Mouse (Mus musculus): ENCODE data around the gene Ifna6. TPM values are rescaled to one million over a fixed set of nuclear protein-coding genes. Genes with fewer than 3 reads are reported as not detected.

Ifna6 gene
- total RNA-seq, 2 experiments from 2014 or later: not detected

- DNase-seq: no peak
Observed at GRCm38 (mm10) chr4:88849698-88850097, 22.5 kb downstream of the Ifna6 start, which contains the start of gene Ifna1. TSS of gene Ifna1 (plus strand) at chr4:88850087.

- no peak for DNase-seq
Observed at GRCm38 (mm10) chr4:88851026-88851763, 24.0 kb downstream of the Ifna6 start.

GRCm38 (mm10) chr4:88859214-88859613 lies 32.0 kb downstream of the Ifna6 start:
- DNase-seq: no peak

DNA sequence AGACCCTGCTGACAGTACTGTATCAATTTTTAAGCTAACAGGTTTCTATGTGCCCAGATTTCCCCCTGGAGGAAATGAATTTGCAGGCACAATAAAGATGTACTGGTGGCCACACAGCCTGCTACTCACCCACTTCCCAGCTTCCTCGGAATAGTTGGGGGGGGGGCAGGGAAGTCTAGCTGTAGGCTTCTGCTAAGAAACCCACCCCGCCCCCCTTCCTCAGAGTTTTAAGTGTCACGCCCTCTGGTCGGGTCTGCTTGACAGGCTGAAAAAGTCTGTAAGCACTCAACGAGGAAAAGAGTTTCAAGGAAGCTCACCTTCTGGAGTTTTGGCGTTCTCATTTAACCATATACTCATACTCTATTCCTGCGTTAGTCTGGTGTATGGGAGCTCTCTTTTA lies 36.1 kb downstream of the Ifna6 start:
- DNase-seq: no peak

GRCm38 (mm10) chr4:88864599-88864998 lies 37.4 kb downstream of the Ifna6 start:
- no peak for DNase-seq

GRCm38 (mm10) chr4:88865011-88865569 lies 37.9 kb downstream of the Ifna6 start:
- DNase-seq: no peak

DNA sequence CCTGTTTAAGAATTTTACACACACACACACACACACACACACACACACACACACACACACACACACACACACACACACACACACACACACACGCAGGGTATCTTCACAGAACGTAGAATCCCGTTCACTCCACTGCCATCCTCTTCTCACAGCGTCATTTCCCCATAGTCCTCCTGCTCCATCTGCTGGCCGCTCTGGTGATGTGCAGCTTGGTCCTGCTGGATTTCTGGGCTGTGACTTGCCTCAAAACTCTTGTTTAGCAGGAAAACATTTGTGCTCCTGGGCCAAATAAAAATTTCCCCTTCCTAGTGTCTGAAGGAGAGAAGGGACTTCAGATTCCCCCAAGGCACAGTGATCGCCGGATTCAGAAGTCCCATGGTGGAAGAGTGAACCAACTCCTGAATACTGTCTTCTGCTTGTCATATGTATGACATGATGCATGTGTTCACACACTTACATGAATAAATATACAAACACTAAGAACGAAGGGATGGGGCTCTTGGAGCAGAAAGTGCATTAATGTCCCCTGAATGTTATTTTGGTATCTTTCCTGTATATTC lies 40.2 kb downstream of the Ifna6 start:
- DNase-seq: peak; percentile 66 to 73

GRCm38 (mm10) chr4:88867926-88868911 lies 41.0 kb downstream of the Ifna6 start:
- peak; percentile 7 to 17 for DNase-seq

DNA sequence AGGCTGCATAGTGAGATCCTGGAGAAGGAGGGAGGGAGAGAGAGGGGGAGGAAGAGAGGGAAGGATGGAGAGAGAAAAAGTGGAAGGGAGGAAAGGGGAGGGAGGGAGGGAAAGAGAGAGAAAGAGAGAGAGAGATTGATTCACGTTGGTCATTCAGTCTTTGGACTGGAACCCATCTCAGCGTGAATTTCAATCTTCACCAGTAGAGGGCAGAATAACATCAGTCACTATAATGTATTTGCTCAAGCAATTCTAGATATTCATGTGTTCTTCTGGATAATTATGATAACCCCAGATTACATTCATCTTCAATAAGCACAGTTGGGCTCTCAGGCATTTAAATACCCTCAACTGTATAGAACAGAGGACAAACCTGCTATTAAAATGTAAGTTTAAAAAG lies 45.5 kb downstream of the Ifna6 start:
- no peak for DNase-seq

DNA sequence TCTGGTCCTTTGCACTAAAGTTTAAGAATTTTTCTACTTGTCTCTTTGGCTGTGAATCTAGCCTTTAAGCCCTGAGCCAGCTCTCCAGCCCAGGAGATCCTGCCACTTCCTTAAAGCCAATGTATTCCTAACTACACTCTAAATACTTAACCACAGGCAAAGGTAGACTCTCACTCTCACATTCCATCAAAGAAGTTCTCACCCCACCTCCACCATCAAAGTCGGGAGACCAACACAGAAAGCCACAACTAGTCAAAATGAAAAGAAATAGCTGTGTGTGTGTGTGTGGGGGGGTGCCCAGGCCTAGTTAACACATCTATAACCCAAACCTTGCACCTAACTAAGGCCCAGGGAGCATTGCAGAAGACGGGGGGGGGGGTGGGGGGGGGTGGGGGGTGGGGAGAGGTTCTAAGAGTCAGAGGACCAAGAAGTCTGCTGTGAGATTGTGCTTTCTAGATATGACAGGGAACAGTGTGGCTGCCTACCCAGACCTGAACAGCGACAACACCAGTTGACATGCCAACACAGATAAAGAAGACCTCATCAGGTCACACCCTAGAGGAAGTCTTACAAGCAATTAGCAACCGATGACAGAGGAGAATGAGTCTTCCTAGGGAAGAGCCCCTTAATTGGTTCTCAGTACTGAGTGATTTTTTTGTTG lies 48.3 kb downstream of the Ifna6 start:
- DNase-seq: no peak

GRCm38 (mm10) chr4:88876520-88876919 lies 49.3 kb downstream of the Ifna6 start:
- DNase-seq: no peak

Other genes with a start within 250 kb of the Ifna6 start
- not detected for gene Ifna9, start 235.0 kb upstream of the Ifna6 start, total RNA-seq (2021)
- gene Ifna12, start 224.0 kb upstream of the Ifna6 start, total RNA-seq (2021): not detected
- not detected for gene C87499, start 193.0 kb upstream of the Ifna6 start, total RNA-seq (2021)
- gene Ifna13, start 183.0 kb upstream of the Ifna6 start, total RNA-seq (2021): not detected
- not detected for gene Ifna16, start 150.5 kb upstream of the Ifna6 start, total RNA-seq (2021)
- not detected for gene Ifna2, start 143.5 kb upstream of the Ifna6 start, total RNA-seq (2021)
- not detected for gene Ifnab, start 136.1 kb upstream of the Ifna6 start, total RNA-seq (2021)
- gene Gm26566, start 105.6 kb upstream of the Ifna6 start, total RNA-seq (2021): 1 to 10 TPM in 1 of 2 experiments, under 1 TPM in 1; 0.90 to 1.5 TPM
- 100 to 1,000 TPM; 105 to 112 TPM for gene Klhl9, start 105.0 kb upstream of the Ifna6 start, total RNA-seq (2021)
- gene Gm13271, start 72.5 kb upstream of the Ifna6 start, total RNA-seq (2021): not detected
- gene Gm13283, start 67.3 kb upstream of the Ifna6 start, total RNA-seq (2021): not detected
- gene Gm13290, start 53.6 kb upstream of the Ifna6 start, total RNA-seq (2021): not detected
- gene Gm13289, start 50.5 kb upstream of the Ifna6 start, total RNA-seq (2021): not detected
- gene Gm13272, start 47.6 kb upstream of the Ifna6 start, total RNA-seq (2021): not detected
- gene Ifnz, start 45.3 kb upstream of the Ifna6 start, total RNA-seq (2021): not detected
- not detected for gene Gm13276, start 41.7 kb upstream of the Ifna6 start, total RNA-seq (2021)
- gene Gm13277, start 38.8 kb upstream of the Ifna6 start, total RNA-seq (2021): not detected
- gene Gm13278, start 35.9 kb upstream of the Ifna6 start, total RNA-seq (2021): not detected
- gene Gm13275, start 32.9 kb upstream of the Ifna6 start, total RNA-seq (2021): not detected
- not detected for gene Gm13279, start 30.0 kb upstream of the Ifna6 start, total RNA-seq (2021)
- not detected for gene Gm13285, start 27.8 kb upstream of the Ifna6 start, total RNA-seq (2021)
- not detected for gene Gm13287, start 24.2 kb upstream of the Ifna6 start, total RNA-seq (2021)
- gene Gm13288, start 21.9 kb upstream of the Ifna6 start, total RNA-seq (2021): not detected
- not detected for gene Ifna7, start 11.2 kb upstream of the Ifna6 start, total RNA-seq (2021)
- gene Ifna11, start 7.5 kb upstream of the Ifna6 start, total RNA-seq (2021): not detected
- not detected for gene Ifna5, start 8.1 kb downstream of the Ifna6 start, total RNA-seq (2021)
- gene Ifna4, start 14.4 kb downstream of the Ifna6 start, total RNA-seq (2021): not detected
- gene Ifna1, start 22.7 kb downstream of the Ifna6 start, total RNA-seq (2021): not detected
- not detected for gene Ifne, start 52.8 kb downstream of the Ifna6 start, total RNA-seq (2021)

All from layer of hippocampus, postnatal 36 days (tissue).